Mouse (Mus musculus) E14TG2a.4 (cell line): Measurements from ENCODE around the gene Pkd1.

Experiments used
- CTCF ChIP-seq: conservative IDR thresholded peaks from 2 replicates; pipeline ENCODE4 v1.5.1; 2014; ENCODE audit warnings: low read length
- POU5F1 ChIP-seq: IDR thresholded peaks from 2 replicates; pipeline ENCODE4 v1.6.1; 2014; ENCODE audit warnings: low read length, borderline replicate concordance

DNA sequence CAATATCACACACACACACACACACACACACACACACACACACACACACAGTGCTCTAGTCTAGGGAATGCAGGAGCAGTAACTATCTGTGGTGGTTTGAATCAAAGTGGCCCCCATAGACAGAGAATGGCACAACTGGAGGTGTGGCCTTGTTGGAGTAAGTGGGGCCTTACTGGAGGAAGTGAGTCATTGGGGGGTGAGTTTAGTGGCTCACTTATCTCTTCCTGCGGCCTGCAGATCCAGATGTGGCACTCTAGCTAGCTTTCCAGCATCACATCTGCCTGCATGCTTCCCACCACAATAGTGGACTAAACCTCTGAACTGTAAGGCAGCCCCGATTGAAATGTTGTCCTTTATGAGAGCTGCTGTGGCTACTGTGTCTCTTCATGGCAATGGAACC lies 61.1 kb downstream of the Pkd1 start:
- TF ChIP-seq CTCF (no peak), POU5F1 (no peak)
